Mouse (Mus musculus) limb, embryonic 13.5 days (tissue): ENCODE measurements around the gene Dapk1. TPM values are rescaled to one million over a fixed set of nuclear protein-coding genes. Genes with fewer than 3 reads are reported as not detected.
"Not testable (repeated sequence)": the region's sequence is repeated elsewhere in the genome, so short reads cannot be mapped to it uniquely, and the experiment has no call there.

ENCODE experiments used
- ATAC-seq: fragments of 200-750 bp; cut with Nextera tagmentation; 2 replicates; pipeline ENCODE4 v1.8.0; 2017; ENCODE audit warnings: low read depth, moderate number of reproducible peaks, moderate TSS enrichment; ENCODE audit not compliant: low FRiP score
- H3K27ac ChIP-seq: fragments of 300-500 bp; sonication (generic); 2 replicates; pipeline ENCODE4 v1.5.1; 2015; ENCODE audit warnings: inconsistent platforms, mild to moderate bottlenecking, moderate library complexity
- H3K27me3 ChIP-seq: fragments of 300-500 bp; sonication (generic); 2 replicates; pipeline ENCODE4 v1.6.1; 2015; ENCODE audit warnings: mild to moderate bottlenecking, inconsistent platforms
- H3K36me3 ChIP-seq: fragments of 300-500 bp; sonication (generic); 2 replicates; pipeline ENCODE4 v1.6.1; 2015; ENCODE audit warnings: inconsistent platforms, mild to moderate bottlenecking, moderate library complexity
- H3K4me1 ChIP-seq: fragments of 300-500 bp; sonication (generic); 2 replicates; pipeline ENCODE4 v1.6.1; 2015; ENCODE audit warnings: inconsistent platforms
- H3K4me2 ChIP-seq: fragments of 300-500 bp; sonication (generic); replicated peaks from 2 replicates; pipeline ENCODE4 v1.6.1; 2015; ENCODE audit warnings: inconsistent platforms, mild to moderate bottlenecking, moderate library complexity
- H3K4me3 ChIP-seq: fragments of 300-500 bp; sonication (generic); 2 replicates; pipeline ENCODE4 v1.5.1; 2015; ENCODE audit warnings: moderate library complexity, mild to moderate bottlenecking, inconsistent platforms
- H3K9ac ChIP-seq: fragments of 300-500 bp; sonication (generic); 2 replicates; pipeline ENCODE4 v1.6.1; 2015; ENCODE audit warnings: mild to moderate bottlenecking, inconsistent platforms
- H3K9me3 ChIP-seq: fragments of 300-500 bp; sonication (generic); 2 replicates; pipeline ENCODE4 v1.6.1; 2016; ENCODE audit warnings: inconsistent platforms
- WGBS: fragments of 180-500 bp; shearing (Covaris S2); methylation state at CpG from one replicate; pipeline ENCODE4 v1.1.7; 2015; 5-methylcytosine and 5-hydroxymethylcytosine counted together
- polyA plus RNA-seq: library from polyadenylated mRNA; unstranded; fragments of >200 nt; fragmentation: Nextera tagmentation; extraction: Ambion mirVana; gene quantifications from 2 replicates; pipeline ENCODE4 v1.2.1, GENCODE M21; 2015

Dapk1 gene
- polyA plus RNA-seq, 1 experiment from 2014 or later: 23.0 TPM

DNA sequence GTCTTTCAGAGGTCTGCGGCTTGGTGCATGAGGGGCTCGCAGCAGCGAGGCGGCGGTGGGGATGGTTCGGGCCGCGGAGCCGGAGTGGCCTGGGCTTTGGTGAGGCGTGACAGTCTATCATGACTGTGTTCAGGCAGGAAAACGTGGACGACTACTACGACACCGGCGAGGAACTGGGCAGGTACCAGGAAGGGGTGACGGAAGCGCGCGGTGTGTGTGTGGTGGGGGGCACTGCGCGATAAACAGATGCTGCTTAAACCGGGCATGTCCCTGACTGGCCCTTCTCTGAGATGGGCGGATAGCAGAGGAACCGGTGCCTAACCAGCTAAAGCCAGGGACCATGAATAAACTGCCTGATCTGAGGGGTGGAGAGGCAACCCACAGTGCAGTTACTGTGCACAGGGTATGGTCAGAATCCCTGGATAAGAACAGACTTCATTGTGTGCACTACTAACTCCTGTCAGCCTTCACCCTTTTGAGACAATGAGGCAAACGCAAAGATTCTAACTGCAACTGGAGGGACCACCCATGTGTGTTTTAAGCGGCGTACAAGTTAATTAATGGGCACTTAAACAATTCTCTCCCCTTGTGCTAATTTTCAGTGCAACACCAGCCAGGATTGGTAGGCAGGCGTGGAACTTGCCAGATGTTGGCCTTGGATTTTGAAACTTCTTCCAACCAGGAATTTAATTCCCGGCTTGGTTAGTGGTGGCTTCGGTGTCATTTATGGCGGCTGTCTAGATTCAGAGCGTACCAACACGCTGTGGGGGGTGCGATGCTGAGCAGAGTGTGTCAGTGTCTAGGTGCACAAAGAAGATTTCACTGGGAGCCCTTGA, 887 bp downstream of the Dapk1 start:
- Histone ChIP-seq H3K9ac (peak overlapping the region; percentile 79), H3K4me3 (peak overlapping the region; percentile 74), H3K36me3 (peaks cover 3% of the 10 kb centered on the region; the same call in 1 of the 2 replicates), H3K27me3 (no peaks in the 10 kb centered on the region), H3K9me3 (no peaks in the 10 kb centered on the region), H3K4me2 (peak overlapping the region; percentile 85), H3K4me1 (peaks cover 27% of the 10 kb centered on the region), H3K27ac (peak overlapping the region; percentile 69)
- 6% methylated on average over 34 of the region's 34 CpGs for WGBS
- peak; percentile 70 for ATAC-seq

GRCm38 (mm10) chr13:60603252-60603562, 1.5 kb downstream of the Dapk1 start:
- Histone ChIP-seq H3K4me2 (peak overlapping the region; percentile 85), H3K9me3 (no peaks in the 10 kb centered on the region), H3K4me1 (peaks cover 33% of the 10 kb centered on the region), H3K4me3 (peak overlapping the region; percentile 74), H3K9ac (peak overlapping the region; percentile 79), H3K36me3 (peaks cover 3% of the 10 kb centered on the region; the same call in 1 of the 2 replicates), H3K27ac (no peak overlapping the region), H3K27me3 (no peaks in the 10 kb centered on the region)
- 52% methylated on average over 5 of the region's 5 CpGs for WGBS
- no peak for ATAC-seq

DNA sequence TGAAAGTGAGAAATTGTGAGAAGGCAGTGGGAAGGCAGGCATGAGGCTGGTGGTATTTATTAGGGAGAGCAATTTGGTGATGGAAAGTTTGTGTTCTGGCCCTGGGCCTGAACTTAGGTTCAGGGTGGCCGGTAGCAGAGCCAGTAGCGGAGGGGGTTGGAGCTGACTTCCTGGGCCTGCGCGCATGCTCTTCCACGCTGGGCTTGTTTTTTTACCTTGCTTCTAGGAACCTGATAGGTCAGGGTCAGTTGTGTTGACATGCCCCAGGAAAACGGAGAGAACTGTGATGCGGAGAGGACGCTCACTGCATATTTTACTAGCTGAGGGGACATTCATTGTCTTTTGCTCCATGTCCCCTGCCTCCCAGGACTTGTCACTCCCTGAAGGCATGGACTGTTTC, 5.7 kb downstream of the Dapk1 start:
- Histone ChIP-seq H3K4me3 (no peak overlapping the region), H3K9me3 (no peaks in the 10 kb centered on the region), H3K4me2 (no peak overlapping the region), H3K4me1 (peaks cover 45% of the 10 kb centered on the region), H3K27ac (peak overlapping the region; percentile 8; the same call in 1 of the 2 replicates), H3K27me3 (no peaks in the 10 kb centered on the region), H3K9ac (no peak overlapping the region), H3K36me3 (peaks cover 3% of the 10 kb centered on the region; the same call in 1 of the 2 replicates)
- no peak for ATAC-seq
- WGBS: 71% methylated on average over 8 of the region's 8 CpGs

DNA sequence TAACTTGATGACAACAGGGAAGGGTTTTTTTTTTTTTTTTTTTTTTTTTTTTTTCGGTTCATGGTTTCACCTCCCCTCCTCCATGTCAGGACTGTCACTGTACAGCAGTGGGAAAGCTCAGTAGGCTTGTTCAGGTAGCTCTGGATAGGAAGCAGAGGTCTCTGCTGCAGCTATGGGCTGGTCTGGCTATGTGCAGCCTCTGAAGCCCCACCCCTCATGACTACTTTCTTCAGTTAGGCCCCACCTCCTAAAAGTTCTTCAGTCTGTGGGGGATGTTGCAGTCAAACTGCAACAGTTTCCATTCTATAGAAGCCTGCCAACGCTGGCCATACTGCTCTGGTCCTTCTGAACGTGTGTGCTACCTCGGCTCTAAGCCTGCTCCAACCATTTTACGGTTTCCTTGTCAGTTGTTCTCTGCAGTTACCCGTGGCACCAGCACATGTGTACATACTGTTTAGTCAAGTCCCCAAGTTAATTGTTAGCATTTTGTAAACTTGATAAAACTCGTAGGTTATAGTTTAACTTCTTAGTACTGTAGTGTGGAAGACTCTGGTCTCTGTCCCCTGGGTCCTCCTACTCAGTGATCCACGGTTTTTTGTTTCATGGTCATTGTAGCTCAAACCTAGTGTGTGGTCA, 6.8 kb downstream of the Dapk1 start:
- Histone ChIP-seq H3K4me2 (no peak overlapping the region), H3K27ac (no peak overlapping the region), H3K36me3 (peaks cover 3% of the 10 kb centered on the region; the same call in 1 of the 2 replicates), H3K27me3 (no peaks in the 10 kb centered on the region), H3K4me3 (no peak overlapping the region), H3K9me3 (no peaks in the 10 kb centered on the region; the same call in 1 of the 2 replicates), H3K9ac (no peak overlapping the region), H3K4me1 (peaks cover 34% of the 10 kb centered on the region)
- no peak for ATAC-seq
- WGBS: 72% methylated on average over 8 of the region's 8 CpGs

- H3K9ac ChIP-seq: no peak overlapping the region
- no peaks in the 10 kb centered on the region for H3K27me3 ChIP-seq
- WGBS: 71% methylated on average over 4 of the region's 4 CpGs
- peaks cover 6% of the 10 kb centered on the region; the same call in 1 of the 2 replicates for H3K36me3 ChIP-seq
- no peak overlapping the region for H3K4me3 ChIP-seq
- no peak overlapping the region for H3K27ac ChIP-seq
- peaks cover 32% of the 10 kb centered on the region for H3K4me1 ChIP-seq
- H3K9me3 ChIP-seq: no peaks in the 10 kb centered on the region; the same call in 1 of the 2 replicates
- no peak for ATAC-seq
- no peak overlapping the region for H3K4me2 ChIP-seq
Measured at GRCm38 (mm10) chr13:60609234-60609633, 7.5 kb downstream of the Dapk1 start.

GRCm38 (mm10) chr13:60610558-60610957, 8.8 kb downstream of the Dapk1 start:
- no peaks in the 10 kb centered on the region; the same call in 1 of the 2 replicates for H3K9me3 ChIP-seq
- H3K4me1 ChIP-seq: peaks cover 35% of the 10 kb centered on the region
- ATAC-seq: no peak
- H3K4me3 ChIP-seq: no peak overlapping the region
- H3K27ac ChIP-seq: no peak overlapping the region
- 0 out of 2 replicates have a peak, but pooled peaks cover 3% of the 10 kb centered on the region for H3K36me3 ChIP-seq
- 56% methylated on average over 6 of the region's 6 CpGs for WGBS
- no peaks in the 10 kb centered on the region for H3K27me3 ChIP-seq
- H3K4me2 ChIP-seq: no peak overlapping the region
- H3K9ac ChIP-seq: no peak overlapping the region

- H3K4me2 ChIP-seq, ATAC-seq, H3K36me3 ChIP-seq, H3K27me3 ChIP-seq, H3K9ac ChIP-seq, H3K9me3 ChIP-seq, H3K27ac ChIP-seq, H3K4me3 ChIP-seq: not testable (repeated sequence)
- WGBS: 82% methylated on average over 6 of the region's 6 CpGs
- H3K4me1 ChIP-seq: peaks cover 39% of the 10 kb centered on the region
Measured at GRCm38 (mm10) chr13:60610971-60611370, 9.2 kb downstream of the Dapk1 start.

GRCm38 (mm10) chr13:60612160-60612559, 10.4 kb downstream of the Dapk1 start:
- no peaks in the 10 kb centered on the region for H3K27me3 ChIP-seq
- H3K36me3 ChIP-seq: 0 out of 2 replicates have a peak, but pooled peaks cover 3% of the 10 kb centered on the region
- H3K4me3 ChIP-seq: no peak overlapping the region
- no peak overlapping the region for H3K27ac ChIP-seq
- no peaks in the 10 kb centered on the region; the same call in 1 of the 2 replicates for H3K9me3 ChIP-seq
- peaks cover 37% of the 10 kb centered on the region for H3K4me1 ChIP-seq
- H3K9ac ChIP-seq: no peak overlapping the region
- no peak overlapping the region for H3K4me2 ChIP-seq
- no peak for ATAC-seq
- WGBS: 75% methylated on average over 3 of the region's 3 CpGs

- Histone ChIP-seq H3K4me1 (peaks cover 41% of the 10 kb centered on the region), H3K27me3 (no peaks in the 10 kb centered on the region), H3K36me3 (0 out of 2 replicates have a peak, but pooled peaks cover 3% of the 10 kb centered on the region), H3K9ac (no peak overlapping the region), H3K4me3 (no peak overlapping the region), H3K4me2 (no peak overlapping the region), H3K27ac (no peak overlapping the region), H3K9me3 (no peaks in the 10 kb centered on the region; the same call in 1 of the 2 replicates)
- WGBS: 92% methylated on average over 8 of the region's 8 CpGs
- ATAC-seq: no peak
Measured at GRCm38 (mm10) chr13:60614154-60614553, 12.4 kb downstream of the Dapk1 start.

DNA sequence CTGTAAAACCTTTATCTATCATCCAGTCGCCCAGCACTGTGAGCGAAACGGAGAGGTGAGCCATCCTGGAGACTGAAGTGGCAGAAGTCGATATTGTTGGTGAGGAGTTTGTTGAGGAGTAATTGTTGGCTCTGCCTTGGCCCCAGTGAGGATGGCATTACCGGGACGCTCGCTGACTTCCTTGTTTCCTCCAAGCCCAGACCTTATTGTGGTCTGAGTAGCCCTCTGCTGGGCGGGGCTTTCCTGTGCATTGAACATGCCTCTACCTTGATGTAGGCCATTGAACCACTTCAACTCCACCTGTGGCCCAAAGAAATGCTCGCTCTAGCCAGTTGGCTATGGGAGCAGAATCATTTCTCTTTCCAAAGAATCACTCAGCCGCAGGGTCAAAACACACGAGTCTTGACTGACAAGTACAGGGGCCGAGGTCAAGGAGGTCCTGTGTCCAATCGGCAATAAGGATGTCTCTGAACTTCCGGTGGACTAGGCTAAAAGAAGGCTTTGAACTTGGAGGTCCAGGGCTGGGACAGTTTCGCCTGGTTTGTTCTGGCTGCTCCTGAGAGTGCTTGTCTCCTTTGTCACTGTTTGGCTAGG, 13.4 kb downstream of the Dapk1 start:
- H3K4me1 ChIP-seq: peaks cover 48% of the 10 kb centered on the region
- H3K27me3 ChIP-seq: no peaks in the 10 kb centered on the region
- no peaks in the 10 kb centered on the region; the same call in 1 of the 2 replicates for H3K9me3 ChIP-seq
- no peak overlapping the region for H3K4me3 ChIP-seq
- no peak overlapping the region for H3K27ac ChIP-seq
- H3K9ac ChIP-seq: no peak overlapping the region
- no peak overlapping the region for H3K4me2 ChIP-seq
- 0 out of 2 replicates have a peak, but pooled peaks cover 3% of the 10 kb centered on the region for H3K36me3 ChIP-seq
- 74% methylated on average over 15 of the region's 15 CpGs for WGBS
- ATAC-seq: no peak

GRCm38 (mm10) chr13:60616036-60616435, 14.3 kb downstream of the Dapk1 start:
- H3K4me3 ChIP-seq: no peak overlapping the region
- H3K36me3 ChIP-seq: 0 out of 2 replicates have a peak, but pooled peaks cover 3% of the 10 kb centered on the region
- WGBS: 57% methylated on average over 6 of the region's 6 CpGs
- H3K27ac ChIP-seq: no peak overlapping the region
- H3K9ac ChIP-seq: no peak overlapping the region
- H3K4me2 ChIP-seq: no peak overlapping the region
- H3K4me1 ChIP-seq: peaks cover 52% of the 10 kb centered on the region
- no peak for ATAC-seq
- H3K9me3 ChIP-seq: no peaks in the 10 kb centered on the region; the same call in 1 of the 2 replicates
- H3K27me3 ChIP-seq: no peaks in the 10 kb centered on the region

- ATAC-seq: no peak
- H3K9me3 ChIP-seq: no peaks in the 10 kb centered on the region; the same call in 1 of the 2 replicates
- H3K27me3 ChIP-seq: no peaks in the 10 kb centered on the region
- H3K4me1 ChIP-seq: peaks cover 58% of the 10 kb centered on the region
- no peak overlapping the region for H3K4me3 ChIP-seq
- no peak overlapping the region for H3K27ac ChIP-seq
- H3K36me3 ChIP-seq: 0 out of 2 replicates have a peak, but pooled peaks cover 3% of the 10 kb centered on the region
- no peak overlapping the region for H3K9ac ChIP-seq
- 30% methylated on average over 9 of the region's 9 CpGs for WGBS
- H3K4me2 ChIP-seq: no peak overlapping the region
Measured at GRCm38 (mm10) chr13:60618287-60618686, 16.5 kb downstream of the Dapk1 start.
